Mouse (Mus musculus): ENCODE data around the gene Prkcg. TPM values are rescaled to one million over a fixed set of nuclear protein-coding genes. Genes with fewer than 3 reads are reported as not detected.
A peak's percentile ranks its signal among the peaks of the same experiment; 100 is the strongest.

Prkcg gene
- 0.12 and 0.35 TPM in 2 replicates for polyA plus RNA-seq (2015; fragmentation: Nextera tagmentation; extraction: Ambion mirVana)

DNA sequence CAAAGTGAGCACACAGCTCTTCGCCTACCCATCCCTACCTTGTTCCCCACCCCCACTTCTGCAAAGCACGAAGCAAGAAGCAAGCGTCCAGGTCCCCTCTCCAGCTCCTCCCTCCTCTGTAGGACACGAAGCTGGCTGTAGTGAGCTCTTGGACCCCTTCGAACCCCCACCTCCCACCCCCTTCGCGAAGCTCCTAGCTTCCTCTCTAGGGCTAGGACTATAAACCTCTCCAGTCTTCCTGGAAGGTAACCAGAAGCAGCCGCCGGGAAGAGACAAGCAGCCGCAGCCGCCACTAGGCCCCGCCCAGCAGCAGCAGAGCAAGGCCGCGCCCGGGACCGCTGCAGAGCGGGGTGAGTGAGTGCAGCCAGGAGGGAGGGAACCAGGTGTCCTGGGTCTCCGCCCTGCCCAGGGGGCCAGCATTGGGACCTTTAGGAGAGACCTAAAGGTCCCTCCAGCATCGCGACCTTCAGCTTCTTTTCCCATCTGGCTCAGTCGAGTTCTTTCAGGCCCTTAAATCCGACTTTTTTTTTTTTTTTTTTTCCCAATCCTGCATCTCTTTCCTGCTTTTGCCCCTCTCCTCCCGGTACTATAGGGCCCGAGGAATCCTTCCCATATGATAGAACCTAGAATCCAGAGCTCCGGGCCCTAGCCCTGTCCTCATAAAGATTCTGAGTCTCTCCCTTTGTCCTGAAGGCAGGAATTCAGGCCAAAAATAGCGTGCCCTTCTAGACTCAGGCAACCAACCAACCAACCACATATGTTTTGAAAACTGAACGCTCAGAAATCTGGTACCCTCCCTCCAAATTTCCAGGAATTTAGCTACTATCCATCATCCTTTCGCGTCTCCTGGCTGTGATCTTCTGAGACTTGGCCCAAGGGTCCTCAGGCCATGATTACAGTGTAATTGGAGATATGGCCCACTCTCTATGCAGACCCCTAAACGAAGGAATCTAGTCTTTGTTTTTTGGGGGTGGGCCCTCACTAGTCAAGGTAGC is at the start of gene Prkcg, which contains the start of gene Myadm:
TSS of gene Prkcg (plus strand) at position 204 of the 995 bp plus-strand sequence.
TSS of gene Myadm (plus strand) at position 105 of the 995 bp plus-strand sequence.
- Histone ChIP-seq H3K27ac (peak within 1 kb of the TSS; percentile 94), H3K4me3 (peak within 1 kb of the TSS; percentile 52), H3K36me3 (peaks cover 5% of the 10 kb centered on the region; the same call in 1 of the 2 replicates), H3K9ac (peak within 1 kb of the TSS; percentile 37), H3K27me3 (no peaks in the 10 kb centered on the region), H3K4me2 (peak within 1 kb of the TSS; percentile 68), H3K9me3 (no peaks in the 10 kb centered on the region), H3K4me1 (peaks cover 36% of the 10 kb centered on the region)
- WGBS, result under 1% methylated on average over 30 of the region's 30 CpGs
- ATAC-seq (ENCODE audit: insufficient number of reproducible peaks, low FRiP score, low TSS enrichment, low read depth), result peak; percentile 64

- no peak for ATAC-seq (ENCODE audit: insufficient number of reproducible peaks, low FRiP score, low TSS enrichment, low read depth)
- no peaks in the 10 kb centered on the region for H3K27me3 ChIP-seq
- H3K4me2 ChIP-seq, result no peak overlapping the region
- H3K4me3 ChIP-seq, result no peak overlapping the region
- no peaks in the 10 kb centered on the region for H3K36me3 ChIP-seq
- 83% methylated on average over 2 of the region's 2 CpGs for WGBS
- H3K4me1 ChIP-seq, result no peaks in the 10 kb centered on the region
- H3K9ac ChIP-seq, result no peak overlapping the region
- no peaks in the 10 kb centered on the region for H3K9me3 ChIP-seq
- H3K27ac ChIP-seq, result no peak overlapping the region
Observed at GRCm38 (mm10) chr7:3239193-3239592, 49.8 kb upstream of the Prkcg start.

DNA sequence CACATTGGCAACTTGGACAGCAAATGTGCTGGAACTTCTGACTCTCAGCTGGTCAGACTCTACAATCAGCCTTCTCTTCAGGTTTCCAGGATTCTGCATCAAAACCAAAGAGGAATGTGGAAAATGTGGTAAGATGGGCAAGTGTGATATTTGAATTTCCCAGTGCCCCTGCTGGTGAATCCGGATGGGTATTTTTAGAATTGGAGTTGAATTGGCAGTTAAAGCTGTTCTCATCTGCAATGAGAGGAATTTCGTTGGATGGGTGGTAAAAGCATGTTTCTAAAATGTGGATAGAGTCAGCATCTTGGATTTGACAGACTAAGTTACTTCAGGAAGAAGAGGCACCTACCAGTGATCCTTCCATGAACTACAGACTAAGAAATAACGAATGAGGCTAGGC is 28.3 kb upstream of the Prkcg start:
- H3K9ac ChIP-seq, result no peak overlapping the region
- no peak overlapping the region for H3K4me3 ChIP-seq
- no peak overlapping the region for H3K27ac ChIP-seq
- no peak for ATAC-seq (ENCODE audit: insufficient number of reproducible peaks, low FRiP score, low TSS enrichment, low read depth)
- H3K9me3 ChIP-seq, result no peaks in the 10 kb centered on the region
- peaks cover 5% of the 10 kb centered on the region; the same call in 1 of the 2 replicates for H3K4me1 ChIP-seq
- peaks cover 10% of the 10 kb centered on the region for H3K27me3 ChIP-seq
- H3K4me2 ChIP-seq, result no peak overlapping the region
- 63% methylated on average over 3 of the region's 3 CpGs for WGBS
- H3K36me3 ChIP-seq, result no peaks in the 10 kb centered on the region

GRCm38 (mm10) chr7:3261446-3261845 is 27.5 kb upstream of the Prkcg start:
- H3K9ac ChIP-seq, result no peak overlapping the region
- H3K4me1 ChIP-seq, result peaks cover 5% of the 10 kb centered on the region; the same call in 1 of the 2 replicates
- 62% methylated on average over 4 of the region's 4 CpGs for WGBS
- ATAC-seq (ENCODE audit: insufficient number of reproducible peaks, low FRiP score, low TSS enrichment, low read depth), result no peak
- H3K27ac ChIP-seq, result no peak overlapping the region
- no peaks in the 10 kb centered on the region for H3K9me3 ChIP-seq
- H3K4me3 ChIP-seq, result no peak overlapping the region
- no peaks in the 10 kb centered on the region for H3K36me3 ChIP-seq
- peaks cover 10% of the 10 kb centered on the region for H3K27me3 ChIP-seq
- H3K4me2 ChIP-seq, result no peak overlapping the region

- 42% methylated on average over 2 of the region's 2 CpGs for WGBS
- Histone ChIP-seq H3K27ac (no peak overlapping the region), H3K4me1 (peaks cover 5% of the 10 kb centered on the region; the same call in 1 of the 2 replicates), H3K36me3 (no peaks in the 10 kb centered on the region), H3K27me3 (peaks cover 10% of the 10 kb centered on the region), H3K9me3 (no peaks in the 10 kb centered on the region), H3K4me3 (no peak overlapping the region), H3K4me2 (no peak overlapping the region), H3K9ac (no peak overlapping the region)
- ATAC-seq (ENCODE audit: insufficient number of reproducible peaks, low FRiP score, low TSS enrichment, low read depth), result no peak
Observed at GRCm38 (mm10) chr7:3262789-3263188, 26.2 kb upstream of the Prkcg start.

DNA sequence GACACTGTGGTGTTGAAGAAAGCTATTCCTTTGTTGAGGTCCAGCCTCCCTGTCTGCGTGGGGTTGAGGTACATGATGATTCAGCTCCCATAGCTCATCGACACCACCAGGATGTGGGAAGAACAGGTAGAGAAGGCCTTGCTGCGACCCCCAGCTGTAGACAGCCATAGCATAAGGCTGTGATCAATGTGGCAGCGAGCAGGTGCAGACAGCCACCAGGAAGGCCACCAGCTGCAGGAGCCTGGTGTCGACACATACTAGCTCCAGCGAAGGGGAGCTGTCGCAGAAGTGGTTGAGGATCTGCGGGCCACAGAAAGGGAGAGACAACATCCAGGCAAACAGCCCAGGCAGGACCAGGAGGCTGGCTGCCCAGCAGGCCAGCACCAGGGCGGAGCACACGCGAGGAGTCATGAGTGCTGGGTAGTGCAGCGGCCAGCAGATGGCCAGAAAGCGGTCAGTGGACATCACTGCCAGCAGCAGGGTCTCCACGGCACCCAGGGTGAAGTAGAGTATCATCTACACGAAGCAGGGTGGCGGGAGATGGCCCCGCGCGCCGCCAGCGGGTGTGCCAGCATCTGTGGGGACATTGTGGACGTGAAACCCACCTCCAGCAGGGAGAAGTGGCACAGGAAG is 24.5 kb upstream of the Prkcg start:
- H3K27ac ChIP-seq, result no peak overlapping the region
- no peak for ATAC-seq (ENCODE audit: insufficient number of reproducible peaks, low FRiP score, low TSS enrichment, low read depth)
- H3K9me3 ChIP-seq, result no peaks in the 10 kb centered on the region
- no peak overlapping the region for H3K9ac ChIP-seq
- 36% methylated on average over 22 of the region's 22 CpGs for WGBS
- no peak overlapping the region for H3K4me3 ChIP-seq
- H3K4me2 ChIP-seq, result peak overlapping the region; percentile 23; the same call in 1 of the 2 replicates
- peaks cover 5% of the 10 kb centered on the region; the same call in 1 of the 2 replicates for H3K4me1 ChIP-seq
- no peaks in the 10 kb centered on the region for H3K36me3 ChIP-seq
- peaks cover 10% of the 10 kb centered on the region for H3K27me3 ChIP-seq

DNA sequence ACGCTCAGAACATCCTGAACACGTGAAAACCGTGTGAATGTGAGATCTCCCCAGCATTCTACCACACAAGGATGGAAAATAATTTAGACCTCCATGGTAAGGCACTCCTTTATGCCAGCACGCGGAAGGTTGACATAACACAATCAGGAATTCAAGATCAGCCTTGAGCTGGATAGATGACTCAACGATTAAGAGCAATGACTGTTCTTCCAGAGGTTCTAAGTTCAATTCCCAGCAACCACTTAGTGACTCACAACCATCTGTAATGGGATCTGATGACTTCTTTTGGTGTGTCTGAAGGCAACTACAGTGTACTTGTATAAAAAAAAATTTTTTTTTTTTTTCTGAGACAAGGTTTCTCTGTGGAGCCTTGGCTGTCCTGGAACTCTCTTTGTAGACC is 23.7 kb upstream of the Prkcg start:
- H3K36me3 ChIP-seq, result no peaks in the 10 kb centered on the region
- H3K27me3 ChIP-seq, result peaks cover 10% of the 10 kb centered on the region
- H3K9me3 ChIP-seq, result no peaks in the 10 kb centered on the region
- H3K9ac ChIP-seq, result no peak overlapping the region
- H3K4me3 ChIP-seq, result no peak overlapping the region
- no peak for ATAC-seq (ENCODE audit: insufficient number of reproducible peaks, low FRiP score, low TSS enrichment, low read depth)
- H3K27ac ChIP-seq, result no peak overlapping the region
- WGBS, result 65% methylated on average over 6 of the region's 6 CpGs
- H3K4me2 ChIP-seq, result no peak overlapping the region
- H3K4me1 ChIP-seq, result peaks cover 5% of the 10 kb centered on the region; the same call in 1 of the 2 replicates

GRCm38 (mm10) chr7:3267261-3267660 is 21.7 kb upstream of the Prkcg start:
- no peak for ATAC-seq (ENCODE audit: insufficient number of reproducible peaks, low FRiP score, low TSS enrichment, low read depth)
- no peaks in the 10 kb centered on the region for H3K36me3 ChIP-seq
- WGBS, result 73% methylated on average over 3 of the region's 3 CpGs

DNA sequence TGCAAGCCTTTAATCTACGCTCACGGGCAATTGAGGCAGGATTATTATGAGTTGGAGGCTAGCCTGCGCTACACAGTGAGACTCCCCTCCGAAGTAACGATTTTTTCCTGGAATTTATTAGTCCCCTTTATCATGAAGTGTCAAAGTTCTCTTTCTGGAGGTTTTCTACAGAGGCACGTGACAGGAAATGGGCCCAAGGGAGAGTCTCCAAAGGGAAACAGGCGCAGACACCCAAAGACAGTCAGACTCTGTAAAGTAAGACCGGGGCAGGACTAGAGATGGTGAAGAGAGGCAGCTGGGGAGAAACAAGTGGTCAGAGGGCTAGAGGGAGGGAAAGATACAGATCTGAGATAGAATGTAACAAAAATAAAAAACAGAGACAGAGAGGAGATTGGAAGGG is 21.1 kb upstream of the Prkcg start:
- WGBS, result 65% methylated on average over 8 of the region's 8 CpGs
- Histone ChIP-seq H3K4me3 (no peak overlapping the region), H3K4me1 (peaks cover 5% of the 10 kb centered on the region; the same call in 1 of the 2 replicates), H3K27ac (no peak overlapping the region), H3K4me2 (no peak overlapping the region), H3K9me3 (no peaks in the 10 kb centered on the region), H3K9ac (no peak overlapping the region), H3K27me3 (peaks cover 10% of the 10 kb centered on the region), H3K36me3 (no peaks in the 10 kb centered on the region)
- ATAC-seq (ENCODE audit: insufficient number of reproducible peaks, low FRiP score, low TSS enrichment, low read depth), result no peak

More at GRCm38 (mm10) chr7:3267261-3267660, 21.7 kb upstream of the Prkcg start:
- Histone ChIP-seq H3K9me3 (no peaks in the 10 kb centered on the region), H3K4me1 (peaks cover 5% of the 10 kb centered on the region; the same call in 1 of the 2 replicates), H3K4me3 (no peak overlapping the region), H3K4me2 (no peak overlapping the region), H3K27ac (no peak overlapping the region), H3K27me3 (peaks cover 10% of the 10 kb centered on the region), H3K9ac (no peak overlapping the region)

DNA sequence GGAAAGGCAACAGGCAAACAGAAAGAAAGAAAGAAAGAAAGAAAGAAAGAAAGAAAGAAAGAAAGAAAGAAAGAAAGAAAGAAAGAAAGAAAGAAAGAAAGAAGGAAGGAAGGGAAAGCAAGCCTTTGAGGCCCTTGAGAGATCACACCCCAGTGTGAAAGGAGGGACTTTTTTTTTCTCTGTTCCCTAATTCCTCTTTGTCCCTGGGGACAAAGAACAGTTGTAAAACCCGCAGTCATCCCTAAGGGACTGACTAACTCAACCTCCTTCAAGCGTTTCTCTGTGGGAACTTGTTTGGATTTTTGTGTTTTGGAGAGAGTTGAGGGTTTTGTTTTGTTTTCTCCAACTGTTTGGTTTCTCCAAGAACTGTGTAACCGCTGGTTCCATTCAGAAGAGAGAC is 20.7 kb upstream of the Prkcg start:
- H3K9ac ChIP-seq, result no peak overlapping the region
- H3K27ac ChIP-seq, result no peak overlapping the region
- WGBS, result 35% methylated on average over 3 of the region's 3 CpGs
- no peak for ATAC-seq (ENCODE audit: insufficient number of reproducible peaks, low FRiP score, low TSS enrichment, low read depth)
- H3K36me3 ChIP-seq, result no peaks in the 10 kb centered on the region
- H3K4me2 ChIP-seq, result no peak overlapping the region
- H3K4me1 ChIP-seq, result peaks cover 5% of the 10 kb centered on the region; the same call in 1 of the 2 replicates
- no peaks in the 10 kb centered on the region for H3K9me3 ChIP-seq
- H3K27me3 ChIP-seq, result peaks cover 10% of the 10 kb centered on the region
- H3K4me3 ChIP-seq, result no peak overlapping the region

GRCm38 (mm10) chr7:3272206-3272605 is 16.8 kb upstream of the Prkcg start:
- Histone ChIP-seq H3K27ac (no peak overlapping the region), H3K4me1 (no peaks in the 10 kb centered on the region), H3K27me3 (no peaks in the 10 kb centered on the region), H3K4me2 (no peak overlapping the region), H3K36me3 (no peaks in the 10 kb centered on the region), H3K4me3 (no peak overlapping the region), H3K9me3 (no peaks in the 10 kb centered on the region), H3K9ac (no peak overlapping the region)
- no peak for ATAC-seq (ENCODE audit: insufficient number of reproducible peaks, low FRiP score, low TSS enrichment, low read depth)
- WGBS, result 72% methylated on average over 9 of the region's 9 CpGs

All from limb, embryonic 15.5 days (tissue).